Mouse (Mus musculus) testis, adult 2 months (tissue): ENCODE measurements around the gene Sdcbp2.

Experiments
- CTCF ChIP-seq: fragments of 200-500 bp; IDR thresholded peaks from 2 replicates; pipeline ENCODE4 v1.5.1; 2012; ENCODE audit warnings: low read depth, mild to moderate bottlenecking, inconsistent platforms, low read length, moderate library complexity; ENCODE audit not compliant: control insufficient read depth, insufficient read depth, insufficient replicate concordance
- POLR2A ChIP-seq: fragments of 200-500 bp; IDR thresholded peaks from 2 replicates; pipeline ENCODE4 v1.6.1; 2012; ENCODE audit warnings: low read depth, mild to moderate bottlenecking, inconsistent platforms, low read length, moderate library complexity; ENCODE audit not compliant: control insufficient read depth

DNA sequence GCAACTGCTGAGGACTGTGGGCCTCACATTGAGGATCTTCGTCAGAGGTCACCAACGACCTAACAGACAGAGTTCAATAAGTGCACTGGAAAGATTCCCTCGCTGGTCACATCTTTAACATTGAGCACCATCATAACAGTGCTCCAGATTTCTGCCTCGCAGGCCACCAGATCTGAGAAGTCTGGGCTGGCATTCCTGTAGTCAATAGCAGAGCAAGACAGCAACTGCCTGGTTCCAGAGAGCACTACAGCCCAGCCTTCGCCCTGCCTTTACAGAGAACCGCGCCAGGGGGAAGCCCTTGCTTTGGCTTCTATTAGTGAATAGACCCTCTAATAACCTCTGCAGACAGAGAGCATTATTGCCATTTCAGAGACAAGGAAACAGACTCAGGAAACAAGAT is 53.9 kb downstream of the Sdcbp2 start:
- TF ChIP-seq CTCF (no peak), POLR2A (no peak)
